Mouse (Mus musculus): Measurements from ENCODE around the gene Asnsd1. TPM values are rescaled to one million over a fixed set of nuclear protein-coding genes. Genes with fewer than 3 reads are reported as not detected.

Gene Asnsd1
- polyA plus RNA-seq (2012; fragmentation: generic; extraction: Trizol): 10 to 100 TPM; 10.7 to 30.7 TPM

DNA sequence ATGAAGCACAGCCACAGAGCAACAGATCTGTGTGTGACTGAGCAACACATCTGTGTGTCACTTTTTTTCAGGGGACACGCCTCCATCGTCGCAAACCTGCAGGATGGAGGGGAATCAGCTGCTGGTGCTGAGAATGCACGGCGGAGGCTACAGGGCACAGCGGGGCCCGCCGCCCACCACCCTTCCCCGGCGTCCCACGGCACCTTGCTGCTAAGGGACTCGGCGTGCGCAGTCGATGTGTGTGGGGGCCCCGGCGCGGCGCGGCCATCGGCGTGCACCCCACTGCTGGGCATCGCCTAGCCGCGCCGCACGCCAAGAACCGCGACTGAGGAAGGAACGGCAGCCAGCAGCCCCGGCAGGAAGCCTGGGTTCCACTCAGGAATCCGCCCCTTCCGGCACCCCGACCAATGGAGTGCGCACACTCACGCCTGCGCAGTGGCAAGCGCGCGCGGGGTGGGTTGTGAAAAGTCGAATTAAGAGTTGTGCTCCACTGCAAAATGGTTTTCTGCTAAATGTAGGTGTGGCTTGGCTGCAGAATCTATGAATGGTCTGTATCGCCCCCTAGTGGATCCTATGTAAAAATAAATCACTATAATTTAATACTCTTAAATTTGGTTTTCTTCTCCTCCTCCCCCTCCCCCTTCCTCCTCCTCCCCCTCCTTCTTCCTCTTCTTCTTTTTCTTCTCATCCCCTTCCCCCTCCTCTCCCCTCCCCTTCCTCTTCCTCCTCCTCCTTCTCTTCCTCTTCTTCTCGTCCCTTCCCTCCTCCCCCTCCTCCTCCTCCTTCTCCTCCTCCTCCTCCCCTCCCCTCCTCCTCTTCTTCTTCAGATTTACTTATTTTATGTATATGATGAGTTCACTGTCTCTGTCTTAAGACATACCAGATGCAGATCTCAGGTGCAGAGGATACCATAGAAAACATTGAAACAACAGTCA lies at the start of gene Asnsd1, which contains the start of the genes Asdurf and Gm28551:
TSS of gene Asnsd1 (minus strand) at position 426 of the 935 bp plus-strand sequence.
TSS of gene Asdurf (minus strand) at position 293 of the 935 bp plus-strand sequence.
TSS of gene Gm28551 (minus strand) at position 341 of the 935 bp plus-strand sequence.

DNA sequence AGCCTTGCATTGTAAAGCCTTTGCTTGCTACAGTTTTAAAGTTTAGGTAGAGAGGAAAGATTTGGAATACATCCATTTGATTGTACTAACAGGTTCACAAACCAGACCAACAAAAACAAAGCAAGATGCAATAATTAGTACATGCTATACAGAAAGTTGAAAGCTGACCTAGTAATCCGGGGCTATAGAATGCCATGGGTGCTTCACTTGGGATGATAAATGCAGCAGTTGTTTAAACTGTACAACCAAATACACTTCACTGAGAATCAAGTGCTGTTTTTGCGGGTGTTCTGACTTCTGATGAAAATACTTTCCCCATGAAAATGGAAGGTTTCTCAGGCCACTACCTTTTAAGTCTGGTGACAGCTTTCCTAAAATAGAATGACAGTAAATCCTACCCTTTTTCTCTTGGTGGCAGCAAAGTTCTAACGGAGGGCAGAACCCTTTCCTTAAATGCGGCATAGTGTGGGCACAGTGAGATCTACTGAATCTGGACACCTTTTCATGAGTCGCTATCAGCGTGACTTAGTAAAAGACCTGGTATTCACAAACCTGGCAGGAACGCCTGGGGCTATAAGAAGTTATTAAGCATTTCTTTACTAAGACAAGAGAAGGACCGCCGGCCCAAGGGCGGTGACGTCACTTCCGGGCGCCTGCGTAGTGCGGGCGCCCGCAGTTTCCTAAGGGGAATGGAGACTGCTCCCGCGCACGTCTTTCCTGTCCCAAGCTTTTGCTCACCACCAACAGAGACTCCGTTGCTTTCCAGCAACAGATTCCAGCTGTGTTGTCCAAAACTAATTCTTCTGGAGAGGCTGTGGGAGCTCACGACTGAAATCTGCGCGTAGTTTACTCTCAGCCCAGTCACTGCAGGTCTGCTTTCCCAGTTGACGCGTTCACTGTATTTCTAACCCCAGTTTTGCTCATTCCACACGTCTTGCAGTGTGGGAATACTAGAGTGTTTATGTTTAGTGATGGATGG lies 39.3 kb downstream of the Asnsd1 start, which contains the start of gene Osgepl1:
TSS of gene Osgepl1 (plus strand) at position 636 of the 979 bp plus-strand sequence.

DNA sequence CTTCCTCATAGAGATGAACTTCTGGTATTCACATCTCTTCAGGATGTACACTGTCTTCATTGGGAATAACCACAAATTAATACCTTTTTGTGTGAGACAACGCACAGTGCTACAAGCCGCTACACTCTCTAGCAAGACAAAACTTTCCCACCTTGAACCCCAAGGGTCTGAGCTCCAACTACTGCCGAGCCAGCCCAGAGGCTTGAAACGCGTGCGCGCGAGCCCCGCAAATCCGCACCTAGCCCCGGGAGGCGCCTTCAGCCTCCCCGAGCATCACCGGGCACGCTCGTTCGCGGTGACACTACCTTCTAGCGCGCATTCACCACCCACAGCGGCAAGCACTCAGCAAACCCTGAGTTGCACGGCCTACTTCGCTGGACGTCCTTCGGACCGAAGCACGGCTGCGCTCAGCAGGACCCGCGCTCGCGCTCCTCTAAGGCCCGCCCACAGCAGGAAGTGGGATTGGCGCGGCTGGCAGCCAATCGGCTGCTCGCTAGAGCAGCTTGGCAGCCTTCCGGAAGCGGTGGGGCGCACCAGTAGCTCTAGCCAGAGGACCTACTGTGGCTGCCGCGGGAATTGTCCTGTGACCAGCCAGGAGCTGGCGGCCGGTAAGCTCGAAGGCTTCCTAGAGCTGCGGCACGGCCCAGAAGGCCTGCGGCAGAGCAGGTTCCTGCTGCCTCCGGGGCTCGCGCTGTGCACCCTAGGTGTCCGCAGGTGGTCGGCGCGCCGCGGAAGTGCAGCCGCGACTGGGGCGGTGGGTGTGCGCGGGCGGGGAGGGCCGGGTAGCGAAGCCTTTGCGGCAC lies 55.8 kb downstream of the Asnsd1 start, which contains the start of the genes Pms1, Ormdl1 and Gm28778:
TSS of gene Pms1 (minus strand) at position 438 of the 803 bp plus-strand sequence.
TSS of gene Ormdl1 (plus strand) at position 515 of the 803 bp plus-strand sequence.
TSS of gene Gm28778 (plus strand) at position 531 of the 803 bp plus-strand sequence.

Other genes with a start within 250 kb of the Asnsd1 start
- gene 1700019A02Rik, start 165.1 kb downstream of the Asnsd1 start, polyA plus RNA-seq (2012; fragmentation: generic; extraction: Trizol): not detected
- under 1 TPM; 0.09 to 0.53 TPM for gene Pms1, start 55.7 kb downstream of the Asnsd1 start, polyA plus RNA-seq (2012; fragmentation: generic; extraction: Trizol)
- gene Ormdl1, start 55.7 kb downstream of the Asnsd1 start, polyA plus RNA-seq (2012; fragmentation: generic; extraction: Trizol): 1 to 10 TPM in 1 of 2 experiments, under 1 TPM in 1; 0.49 to 2.4 TPM
- gene Gm28778, start 55.6 kb downstream of the Asnsd1 start, polyA plus RNA-seq (2012; fragmentation: generic; extraction: Trizol): not detected
- gene Osgepl1, start 39.1 kb downstream of the Asnsd1 start, polyA plus RNA-seq (2012; fragmentation: generic; extraction: Trizol): 1 to 10 TPM in 1 of 2 experiments, under 1 TPM in 1; 0.25 to 2.1 TPM
- not detected for gene Asdurf, start 133 bp downstream of the Asnsd1 start, polyA plus RNA-seq (2012; fragmentation: generic; extraction: Trizol)
- under 1 TPM in 1 of 2 experiments, not detected in 1; 0.09 TPM for gene Gm28551, start 85 bp downstream of the Asnsd1 start, polyA plus RNA-seq (2012; fragmentation: generic; extraction: Trizol)

All from C3H10T1/2 (cell line).